Mouse (Mus musculus): ENCODE measurements around the gene Gm10337.

Gene Gm10337

DNA sequence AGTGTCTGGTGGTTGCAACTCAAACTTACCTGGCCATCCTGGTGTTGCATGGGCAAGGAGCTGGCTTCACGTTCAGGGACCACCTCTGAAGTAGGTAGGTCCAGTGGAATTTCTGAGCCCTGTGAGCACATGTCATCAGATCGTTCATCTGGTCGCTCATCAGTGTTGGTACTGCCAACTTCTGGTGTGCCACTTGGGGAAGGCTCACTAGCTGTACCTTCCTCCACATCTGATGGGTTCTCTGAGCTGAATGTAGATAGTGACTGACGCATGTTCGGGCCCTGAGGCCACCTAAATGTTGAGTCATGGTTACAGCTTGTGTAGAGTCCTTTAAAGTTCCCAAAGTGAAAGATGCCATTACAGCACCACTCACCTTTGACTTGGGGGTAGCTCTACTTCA, 3.0 kb upstream of the Gm10337 start:
- DNase-seq (ENCODE audit: low spot score), result no peak

DNA sequence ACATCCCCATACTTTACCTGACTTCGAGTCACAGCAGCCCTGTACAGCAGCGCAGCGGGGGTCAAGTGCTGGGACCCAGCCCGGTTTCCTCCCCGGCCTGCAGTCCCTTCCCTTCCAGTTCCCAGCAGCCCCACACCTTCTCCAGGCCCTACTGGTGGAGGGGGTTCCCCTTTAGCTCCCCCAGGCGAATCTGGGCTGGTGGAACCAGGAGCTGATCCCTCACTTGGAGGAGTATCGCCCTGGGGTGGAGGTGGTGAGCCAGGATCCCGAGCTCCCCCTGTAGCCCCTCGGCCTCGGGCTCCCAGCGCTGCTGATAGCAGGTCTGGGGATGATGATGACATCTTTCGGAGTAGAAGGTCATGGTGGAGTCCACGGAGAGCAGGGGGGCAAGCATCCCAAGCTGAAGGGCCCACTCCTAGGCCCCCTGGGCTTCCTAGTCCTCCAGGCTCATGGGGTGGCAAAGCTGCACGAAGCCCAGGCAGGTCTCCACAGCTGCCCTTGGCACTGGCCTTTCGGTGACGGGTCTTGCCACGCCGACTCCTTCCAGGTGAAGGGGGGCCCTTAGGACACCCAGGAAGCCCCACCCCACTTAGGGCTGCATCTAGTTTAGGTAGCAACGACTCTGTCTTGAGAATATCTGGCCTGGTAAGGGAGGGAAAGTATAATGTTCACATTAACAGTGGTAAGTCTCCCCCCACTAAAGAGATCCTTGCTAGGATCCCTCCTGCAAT, 2.3 kb upstream of the Gm10337 start:
- DNase-seq (ENCODE audit: low spot score), result no peak

DNA sequence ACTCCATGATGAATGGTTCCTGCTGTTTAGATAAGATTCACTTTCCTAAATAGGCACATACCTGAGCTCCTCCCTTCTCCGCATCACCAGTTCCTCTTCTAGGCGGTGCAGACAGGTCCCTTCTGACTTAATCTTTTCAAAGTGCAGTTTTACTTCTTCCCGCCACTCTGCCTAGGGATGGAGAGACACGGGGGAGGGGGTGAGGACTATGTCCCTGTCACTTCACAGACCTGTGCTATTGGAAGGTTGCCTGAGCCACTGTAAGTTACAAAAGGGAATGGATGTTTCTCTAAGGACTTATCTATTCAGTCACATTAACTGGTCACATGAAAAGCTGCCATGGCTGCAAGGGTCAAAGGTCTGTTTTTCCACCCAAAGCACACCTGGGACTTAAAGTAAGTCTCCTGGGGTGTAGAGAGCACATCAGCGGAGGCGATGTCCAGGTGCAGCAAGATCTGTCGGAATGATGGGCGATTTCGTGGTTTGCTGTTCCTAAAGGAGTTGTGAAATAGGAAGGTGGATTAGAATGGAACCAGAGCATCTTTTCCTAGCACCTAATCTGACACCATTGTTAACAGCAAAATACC, 1.2 kb upstream of the Gm10337 start:
- DNase-seq (ENCODE audit: low spot score), result no peak

DNA sequence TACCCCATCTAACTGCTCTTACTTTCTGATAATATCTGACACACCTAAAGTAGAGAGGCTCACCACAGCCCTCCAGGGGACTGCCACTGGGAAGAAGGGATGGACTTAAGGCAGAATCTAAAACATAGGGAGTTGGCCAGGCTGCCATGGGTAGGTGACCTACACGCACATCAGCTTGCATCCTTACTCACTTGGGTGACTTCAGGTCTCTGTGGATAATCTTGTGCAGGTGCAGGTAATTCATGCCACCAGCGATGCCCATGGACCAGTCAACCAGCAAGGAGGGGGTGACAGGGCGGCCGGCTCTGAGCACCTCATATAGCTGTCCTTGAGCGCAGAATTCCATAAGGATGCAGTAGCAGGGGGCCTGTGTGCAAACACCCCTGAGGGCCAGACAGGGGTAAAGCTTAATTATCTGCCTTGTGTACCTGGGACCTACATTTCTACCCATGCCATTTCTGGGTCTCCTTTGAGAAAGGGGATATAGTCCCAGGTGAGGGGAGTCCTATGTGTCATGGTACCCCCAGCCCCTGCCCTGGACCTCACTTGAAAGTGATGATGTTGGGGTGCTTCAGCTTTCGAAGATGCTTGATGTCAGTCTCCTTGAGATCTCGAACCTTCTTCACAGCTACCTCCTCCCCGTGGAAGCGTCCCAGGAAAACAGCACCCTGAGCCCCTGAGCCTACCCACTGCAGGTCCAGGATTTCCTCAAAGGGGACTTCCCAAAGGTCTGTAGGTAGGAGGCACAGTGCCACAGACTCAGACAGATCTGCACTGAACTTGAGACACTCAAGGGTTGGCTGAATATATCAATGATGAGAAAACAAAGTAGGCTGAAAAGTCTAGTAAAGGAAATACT, 631 bp downstream of the Gm10337 start:
- no peak for DNase-seq (ENCODE audit: low spot score)

DNA sequence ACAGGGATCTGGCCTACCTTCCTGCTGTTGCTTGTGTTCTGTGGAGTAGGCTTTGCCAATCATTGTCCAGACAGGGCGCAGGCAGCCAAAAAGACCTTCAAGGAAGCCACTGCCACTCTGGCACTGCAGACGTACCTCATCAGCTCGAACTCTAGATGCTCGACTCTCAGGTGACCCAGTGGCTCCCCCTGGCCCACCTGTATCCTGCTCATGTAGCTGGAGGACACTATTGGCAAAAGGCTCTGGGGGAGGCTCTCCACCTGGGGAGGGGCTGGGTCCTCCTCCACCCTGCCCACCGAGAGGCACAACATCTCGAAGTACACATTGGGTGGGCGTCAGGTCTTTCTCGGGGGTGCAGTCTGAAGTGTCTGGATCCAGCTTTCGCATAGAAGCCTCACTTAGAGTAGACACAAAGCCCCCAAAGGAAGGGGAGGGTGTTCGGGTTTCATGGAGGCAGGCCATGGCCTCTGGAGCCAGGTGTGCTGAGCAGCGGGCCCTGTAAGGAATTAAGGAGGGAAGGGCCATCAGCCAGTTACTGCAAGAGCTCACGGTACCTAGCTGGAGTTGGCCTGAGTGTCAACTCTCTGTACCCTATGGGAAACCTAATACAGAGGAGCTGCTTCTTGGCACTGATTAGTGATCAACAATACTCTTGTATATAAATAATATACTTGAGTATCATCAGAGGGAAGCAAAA, 1.7 kb downstream of the Gm10337 start:
- no peak for DNase-seq (ENCODE audit: low spot score)

DNA sequence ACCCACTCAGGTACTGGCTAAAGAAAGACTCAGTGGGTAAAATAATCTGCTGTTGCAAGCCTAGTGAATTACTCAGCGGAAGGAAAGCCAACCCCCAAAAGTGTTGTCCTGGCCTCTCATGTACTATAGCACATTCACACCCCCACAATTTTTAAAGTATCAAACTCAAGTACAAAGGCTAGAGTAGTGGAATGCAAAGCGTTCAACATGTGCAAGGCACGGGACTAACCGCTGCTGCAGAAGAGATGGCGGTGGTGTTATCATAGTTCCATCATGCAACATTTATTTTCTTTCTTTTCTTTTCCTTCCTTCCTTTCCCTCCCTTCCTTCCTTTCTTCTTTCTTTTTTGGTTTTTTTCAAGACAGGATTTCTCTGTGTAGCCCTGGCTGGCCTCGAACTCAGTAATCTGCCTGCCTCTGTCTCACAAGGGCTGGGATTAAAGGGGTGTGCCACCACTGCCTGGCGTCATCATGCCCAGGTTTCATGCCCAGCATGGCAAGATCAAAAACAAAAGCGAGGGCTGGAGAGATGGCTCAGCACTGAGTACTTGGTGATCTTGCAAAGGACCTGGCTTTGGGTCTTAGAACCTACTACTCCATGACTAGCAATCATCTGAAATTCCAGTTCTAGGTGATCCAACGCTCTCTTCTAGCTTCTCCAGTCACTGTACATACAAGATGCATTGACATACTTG, 2.4 kb downstream of the Gm10337 start:
- DNase-seq (ENCODE audit: low spot score), result no peak

DNA sequence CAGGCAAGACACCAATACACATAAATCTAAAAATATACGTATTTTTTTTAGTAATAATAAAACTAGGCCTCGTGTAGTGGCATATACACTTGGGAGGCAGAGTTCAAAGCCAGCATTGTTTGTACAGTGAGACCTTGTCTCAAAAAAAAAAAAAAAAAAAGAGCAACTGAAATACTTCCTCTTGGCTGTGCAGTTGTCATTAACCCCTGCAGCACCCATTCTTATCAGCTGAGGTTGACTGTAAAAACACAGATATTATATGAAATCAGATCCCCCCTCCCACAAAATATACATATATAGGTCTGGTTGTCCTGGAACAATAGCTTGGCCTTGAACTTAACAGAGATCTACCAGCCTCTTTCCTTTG, 2.9 kb downstream of the Gm10337 start:
- no peak for DNase-seq (ENCODE audit: low spot score)

DNA sequence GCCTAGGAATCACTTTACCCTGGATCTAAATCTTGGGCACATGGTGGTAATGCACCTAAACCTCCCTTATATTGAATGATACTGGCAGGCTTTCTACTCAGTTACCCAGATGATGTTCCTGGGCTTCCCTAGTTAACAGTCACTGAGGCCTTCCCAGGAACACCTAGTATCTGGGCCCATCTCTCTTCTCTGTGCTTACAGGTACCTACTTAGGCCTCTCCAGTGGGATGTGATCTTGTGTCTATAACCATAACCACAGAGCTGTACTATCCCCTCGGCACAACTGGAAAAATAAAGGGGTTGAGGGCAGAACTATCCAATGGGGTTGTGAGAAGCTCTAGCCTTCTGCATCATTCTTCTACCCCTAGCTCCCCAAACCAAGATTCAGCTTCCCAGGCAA, 3.3 kb downstream of the Gm10337 start:
- no peak for DNase-seq (ENCODE audit: low spot score)

DNA sequence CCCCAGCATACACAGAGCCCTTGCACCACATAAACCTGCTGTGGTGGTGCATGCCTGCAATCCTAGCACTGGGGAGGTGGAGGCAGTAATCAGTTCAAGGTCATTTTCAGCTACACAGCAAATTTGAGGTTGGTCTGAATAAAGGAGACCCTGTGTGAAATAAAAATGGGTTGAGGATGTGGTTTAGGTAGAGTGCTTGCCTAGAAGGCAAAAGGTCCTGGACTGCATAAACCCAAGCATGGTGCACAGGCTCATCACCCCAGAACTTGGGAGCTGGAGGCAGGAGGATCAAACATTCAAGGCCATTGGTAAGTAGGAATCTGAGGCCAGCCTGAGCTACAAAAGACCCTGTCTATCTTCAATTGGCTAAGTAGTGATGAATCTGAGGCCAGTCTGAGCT, 4.0 kb downstream of the Gm10337 start:
- no peak for DNase-seq (ENCODE audit: low spot score)

DNA sequence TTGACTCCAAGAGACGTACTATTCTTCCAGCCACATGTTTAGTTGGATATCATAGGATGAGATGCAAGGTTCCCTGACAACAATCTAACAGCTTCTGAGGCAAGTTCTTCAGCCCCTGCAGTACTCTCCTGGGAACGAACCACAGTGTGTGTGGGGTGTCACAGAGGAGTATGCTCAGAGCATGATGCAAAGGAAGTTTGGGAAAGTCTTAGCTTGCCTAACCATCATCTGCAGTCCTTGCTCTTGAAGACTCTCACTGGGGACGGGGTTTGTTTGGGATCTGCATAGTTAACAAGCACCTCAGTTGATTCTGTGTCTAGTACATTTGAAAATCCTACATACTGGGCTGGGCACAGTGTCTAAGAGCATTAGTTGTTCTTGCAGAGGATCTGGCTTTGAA, 4.8 kb downstream of the Gm10337 start:
- no peak for DNase-seq (ENCODE audit: low spot score)

DNA sequence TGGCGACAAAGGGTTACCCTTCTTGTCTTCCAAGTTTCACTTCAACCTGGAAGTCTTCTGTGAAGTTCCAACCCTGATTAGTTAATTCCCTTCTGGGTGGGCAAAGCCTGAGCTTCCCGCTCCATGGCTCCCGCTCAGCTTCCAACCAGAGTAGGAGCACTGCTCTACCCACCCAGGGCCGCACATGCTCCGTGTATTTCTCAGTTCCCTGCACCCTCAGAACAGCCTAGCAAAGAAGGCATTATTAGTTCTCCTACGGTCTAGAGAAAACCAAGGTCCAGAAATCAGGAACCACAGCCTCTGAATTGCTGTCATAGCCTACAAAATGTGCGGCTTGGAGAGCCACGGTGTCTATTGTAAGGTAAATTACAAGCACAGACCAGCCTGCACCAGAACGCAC, 6.6 kb downstream of the Gm10337 start:
- no peak for DNase-seq (ENCODE audit: low spot score)

DNA sequence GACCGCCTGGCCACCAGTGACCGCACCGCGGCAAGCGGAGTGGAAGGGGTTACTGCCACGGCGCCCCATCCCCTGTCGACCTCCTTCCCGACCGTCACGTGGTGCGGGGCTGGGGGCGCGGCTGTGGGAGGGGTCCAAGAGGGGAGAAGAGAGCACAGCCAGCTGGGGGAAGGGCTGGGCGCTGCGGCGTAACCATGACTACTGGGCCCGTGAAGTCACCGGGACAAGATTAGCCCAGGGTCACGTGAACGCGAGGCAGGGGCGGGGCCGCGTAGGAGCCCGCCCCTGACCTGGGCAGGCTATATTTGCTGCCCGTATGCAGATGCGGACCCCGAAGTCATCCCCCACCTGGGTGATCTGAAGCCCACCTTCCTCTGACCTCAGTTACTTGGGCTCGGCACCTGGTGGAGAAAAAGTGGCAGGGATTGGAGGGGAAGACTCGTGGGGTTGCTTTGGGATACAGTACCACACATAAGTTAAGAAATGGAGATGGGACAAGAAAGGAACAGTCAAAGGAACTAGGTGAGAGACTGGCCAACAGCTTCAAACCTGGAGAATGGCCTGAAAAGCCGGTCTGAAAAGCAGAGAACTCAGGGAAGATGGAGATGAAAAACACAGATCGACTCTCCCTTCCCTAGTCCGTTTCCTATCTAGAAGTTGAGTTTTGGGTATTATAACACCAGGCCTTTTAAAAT, 7.2 kb downstream of the Gm10337 start:
- DNase-seq (ENCODE audit: low spot score), result peak; percentile 70

DNA sequence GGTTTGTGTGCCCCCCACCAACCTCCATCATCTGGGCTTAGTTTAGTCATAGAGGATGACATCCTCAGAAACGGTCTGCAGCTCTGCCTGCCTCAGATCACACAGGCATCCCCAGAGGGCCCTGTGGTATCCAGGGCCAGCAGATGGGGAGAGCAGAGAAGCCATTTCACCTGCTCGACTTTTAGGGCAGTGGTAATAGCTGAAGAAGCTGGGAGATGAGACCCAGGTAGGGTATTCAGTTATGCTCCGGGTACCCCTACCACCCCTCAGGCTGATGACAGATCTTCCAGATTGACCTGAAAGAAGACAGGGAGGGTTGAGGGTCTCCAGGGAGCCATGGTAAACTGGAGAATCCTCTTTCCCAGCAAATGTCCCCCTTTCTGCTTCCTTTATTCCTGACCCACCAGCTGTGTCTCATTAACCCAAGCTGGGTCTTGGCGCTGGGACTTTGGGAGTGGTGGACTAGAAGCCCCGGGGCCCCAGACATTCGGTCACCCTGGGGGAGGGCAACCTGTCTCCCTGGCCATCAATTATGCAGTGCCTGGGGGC, 7.8 kb downstream of the Gm10337 start:
- no peak for DNase-seq (ENCODE audit: low spot score)

DNA sequence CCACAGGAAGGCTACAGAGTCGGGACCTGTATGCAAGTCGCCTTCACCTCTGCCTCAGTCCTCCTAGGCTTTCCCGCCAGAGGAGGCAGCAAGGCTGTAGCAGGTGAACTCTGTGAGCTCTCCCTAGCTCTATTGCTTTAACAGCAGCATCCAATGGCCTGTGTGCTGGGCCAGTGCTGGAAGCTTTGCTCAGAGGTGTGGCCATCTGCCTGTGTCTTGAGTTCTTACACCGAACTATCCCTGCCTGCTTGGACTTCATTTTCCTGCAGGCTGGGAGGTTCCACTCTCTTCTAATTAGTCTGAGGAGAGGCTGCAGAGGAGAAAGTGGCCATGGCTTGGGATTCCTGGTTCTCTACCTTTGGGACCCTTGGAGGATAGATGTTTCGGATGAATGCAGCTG, 8.5 kb downstream of the Gm10337 start:
- no peak for DNase-seq (ENCODE audit: low spot score)

DNA sequence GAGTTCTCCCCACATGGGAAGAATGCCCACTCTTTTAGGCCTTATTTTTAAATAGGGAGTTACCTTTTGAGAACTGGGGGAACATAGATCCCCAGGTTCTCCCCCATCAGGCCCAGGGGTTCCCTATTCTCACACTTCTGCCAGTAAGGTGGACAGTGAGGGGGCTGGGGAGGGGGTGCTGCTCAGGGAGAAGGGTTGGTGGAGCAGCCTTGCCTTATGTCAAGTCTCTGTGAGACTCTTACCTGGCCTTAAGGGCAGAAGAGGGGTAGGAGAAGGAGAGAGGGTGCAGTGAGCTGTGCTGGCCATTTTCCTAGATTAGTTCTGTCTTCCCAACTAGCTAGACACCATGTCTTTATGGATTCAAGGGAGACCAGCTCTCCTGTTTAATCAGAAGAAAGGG, 8.9 kb downstream of the Gm10337 start:
- DNase-seq (ENCODE audit: low spot score), result no peak

DNA sequence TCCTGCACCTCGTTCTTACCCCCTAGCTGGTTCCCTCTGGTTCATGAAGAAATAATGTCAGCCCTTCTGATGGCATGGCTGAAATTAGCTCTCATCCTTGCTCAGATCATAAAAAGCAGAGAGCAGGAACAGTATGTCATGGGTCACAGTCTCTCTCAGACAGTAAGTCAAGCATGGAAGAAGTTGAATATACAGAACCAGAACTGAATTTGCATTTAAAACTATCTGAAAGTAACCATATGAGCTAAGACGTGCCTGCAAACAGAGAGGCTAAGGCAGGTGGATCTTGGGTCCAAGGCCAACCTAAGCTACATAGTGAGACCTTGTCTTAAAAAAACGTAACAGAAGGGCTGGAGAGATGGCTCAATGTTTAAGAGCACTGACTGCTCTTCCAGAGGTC, 9.5 kb downstream of the Gm10337 start:
- no peak for DNase-seq (ENCODE audit: low spot score)

DNA sequence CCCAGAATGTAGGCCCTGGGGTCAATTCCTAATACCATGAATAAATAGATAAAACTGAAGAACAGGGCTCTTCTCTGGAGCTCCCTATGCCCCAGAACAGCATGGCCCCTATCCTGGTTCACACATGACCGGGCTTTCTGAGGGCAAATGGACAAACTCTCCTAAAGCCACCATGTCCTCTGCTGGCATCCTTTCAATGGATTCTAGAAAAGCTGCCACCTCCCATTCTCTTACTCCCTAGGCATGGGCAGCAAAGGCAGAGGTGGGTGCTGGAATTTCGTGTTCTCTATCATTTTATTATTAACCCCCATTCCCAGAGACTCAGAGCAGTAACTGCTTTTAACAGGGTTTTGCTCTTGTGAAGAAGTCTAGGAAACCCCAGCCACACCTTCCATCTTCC, 11.7 kb downstream of the Gm10337 start:
- no peak for DNase-seq (ENCODE audit: low spot score)

DNA sequence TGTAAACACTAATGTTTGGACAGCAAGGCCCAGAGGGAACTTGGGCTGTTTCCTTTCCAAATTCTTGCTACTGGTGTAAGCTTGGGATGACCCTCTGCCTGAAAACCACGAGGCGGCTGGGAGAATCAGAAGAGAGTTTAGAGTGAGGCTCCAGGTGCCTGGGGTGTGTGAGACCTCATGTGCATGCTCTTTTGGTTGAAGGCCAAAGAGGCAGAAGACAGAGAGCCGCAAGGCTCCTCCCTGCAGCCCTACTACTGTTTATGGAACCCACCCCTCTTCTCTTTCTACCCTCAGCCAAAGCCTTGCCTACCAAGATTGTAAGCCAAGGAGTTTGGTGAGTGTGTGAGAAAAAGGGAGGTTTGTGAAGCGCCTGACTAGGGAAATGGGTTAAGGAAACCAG, 12.3 kb downstream of the Gm10337 start:
- DNase-seq (ENCODE audit: low spot score), result no peak

DNA sequence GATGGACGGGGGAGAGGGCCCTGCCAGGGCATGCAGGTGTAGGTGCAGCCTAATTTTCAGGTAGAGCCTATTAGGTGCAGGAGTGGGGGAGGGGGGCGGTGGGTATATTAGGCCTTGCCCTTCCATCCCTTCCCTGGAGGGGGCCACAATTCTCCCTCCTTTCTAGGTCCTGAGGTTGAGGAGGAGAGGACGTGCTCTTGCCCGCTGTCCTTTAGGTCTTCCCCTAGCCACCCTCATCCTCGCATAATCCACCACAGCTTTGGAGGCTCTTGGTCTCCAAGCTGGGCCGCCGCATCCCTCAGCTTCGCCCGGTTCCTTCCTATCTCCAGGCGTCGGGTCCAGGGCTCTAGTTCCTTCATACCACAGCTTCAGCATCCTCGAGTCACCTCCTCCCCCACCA, 12.8 kb downstream of the Gm10337 start:
- DNase-seq (ENCODE audit: low spot score), result no peak

DNA sequence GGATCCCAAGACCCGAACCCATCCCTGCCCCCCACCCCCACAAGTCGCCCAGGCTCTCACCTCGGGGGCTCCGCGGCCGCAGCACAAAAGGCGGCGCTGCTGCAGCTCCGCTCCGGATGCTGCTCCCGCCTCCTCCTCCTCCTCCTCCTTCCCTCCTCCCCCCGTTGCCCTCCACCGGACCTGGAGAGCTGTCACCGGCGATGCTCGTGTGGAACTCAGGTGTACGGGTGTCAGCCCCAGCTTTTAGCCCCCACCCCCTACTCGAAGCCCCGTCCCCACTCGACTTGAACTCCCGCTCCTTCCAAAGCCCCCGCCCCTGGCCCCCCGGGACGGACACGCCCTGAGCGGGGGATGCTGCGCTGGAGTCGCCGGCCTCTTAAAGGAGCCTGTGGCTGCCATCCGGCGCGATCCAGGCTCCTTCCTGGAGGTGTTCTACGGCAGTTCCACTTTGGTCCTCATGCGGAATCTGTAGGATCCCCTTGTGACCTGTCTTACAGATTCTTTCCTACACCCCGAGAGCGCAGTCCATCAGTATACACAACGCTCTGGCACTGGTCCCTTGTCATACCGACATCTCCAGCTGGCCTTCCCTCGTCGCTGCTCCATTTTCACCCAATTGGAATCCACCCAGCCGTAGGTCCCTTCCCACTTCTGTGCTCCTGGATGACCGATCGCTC, 13.3 kb downstream of the Gm10337 start, which contains the start of gene Map3k12:
Gene Map3k12 (minus strand): TSS at position 337 of the 677 bp plus-strand sequence.
- peak; percentile 52 for DNase-seq (ENCODE audit: low spot score)

DNA sequence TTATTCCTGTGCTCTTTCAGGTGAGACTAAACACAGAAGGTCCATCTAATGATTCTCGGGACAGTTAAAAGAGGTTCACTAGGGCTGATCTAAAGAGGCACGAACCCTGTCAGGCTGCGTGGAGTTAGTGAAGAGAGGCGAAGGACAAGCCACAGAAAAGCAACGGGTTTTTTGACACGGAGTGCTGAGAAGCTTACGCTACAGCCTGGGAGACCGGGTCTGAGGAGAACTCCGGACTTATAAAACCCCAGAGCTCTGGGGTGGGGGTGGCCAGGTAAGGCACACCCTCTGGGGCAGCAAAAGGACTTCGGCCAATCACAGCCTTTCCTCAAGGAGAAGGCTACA, 14.1 kb downstream of the Gm10337 start:
- DNase-seq (ENCODE audit: low spot score), result no peak

All from T-cell, adult 2 months (primary cell).